Mouse (Mus musculus): ENCODE measurements around the gene Zfp329. TPM values are rescaled to one million over a fixed set of nuclear protein-coding genes. Genes with fewer than 3 reads are reported as not detected.
A peak's percentile ranks its signal among the peaks of the same experiment; 100 is the strongest.

Zfp329 gene
- total RNA-seq, 2 experiments from 2014 or later, result 3.7 to 5.6 TPM

DNA sequence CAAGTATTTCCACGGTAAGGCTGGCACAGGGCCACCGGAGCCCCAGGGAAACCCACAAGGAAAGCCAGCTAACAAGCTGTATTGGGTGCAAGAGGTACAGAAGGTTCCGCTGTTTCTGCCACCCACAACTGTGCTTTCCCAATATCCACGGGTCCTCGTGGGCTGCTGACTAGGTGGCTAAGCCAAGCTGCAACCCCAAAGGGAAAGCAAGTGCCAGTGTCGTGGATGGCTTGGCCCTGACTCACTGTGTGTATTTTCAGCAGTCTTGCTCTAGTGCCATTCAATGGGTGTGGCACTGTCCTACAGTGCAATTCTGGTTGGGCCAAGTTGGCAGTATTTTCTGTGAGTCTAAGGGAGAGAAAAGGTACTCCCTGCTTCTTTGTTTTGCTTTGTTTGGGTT lies 31.3 kb downstream of the Zfp329 start:
- intact Hi-C loops (cut with DNase I), result no loop called here
- no peak for DNase-seq
- H3K27ac ChIP-seq, result no peak overlapping the region
- no peak overlapping the region for H3K4me3 ChIP-seq
- TF ChIP-seq CTCF (IDR thresholded peaks at IDR 0.05), result no peak

DNA sequence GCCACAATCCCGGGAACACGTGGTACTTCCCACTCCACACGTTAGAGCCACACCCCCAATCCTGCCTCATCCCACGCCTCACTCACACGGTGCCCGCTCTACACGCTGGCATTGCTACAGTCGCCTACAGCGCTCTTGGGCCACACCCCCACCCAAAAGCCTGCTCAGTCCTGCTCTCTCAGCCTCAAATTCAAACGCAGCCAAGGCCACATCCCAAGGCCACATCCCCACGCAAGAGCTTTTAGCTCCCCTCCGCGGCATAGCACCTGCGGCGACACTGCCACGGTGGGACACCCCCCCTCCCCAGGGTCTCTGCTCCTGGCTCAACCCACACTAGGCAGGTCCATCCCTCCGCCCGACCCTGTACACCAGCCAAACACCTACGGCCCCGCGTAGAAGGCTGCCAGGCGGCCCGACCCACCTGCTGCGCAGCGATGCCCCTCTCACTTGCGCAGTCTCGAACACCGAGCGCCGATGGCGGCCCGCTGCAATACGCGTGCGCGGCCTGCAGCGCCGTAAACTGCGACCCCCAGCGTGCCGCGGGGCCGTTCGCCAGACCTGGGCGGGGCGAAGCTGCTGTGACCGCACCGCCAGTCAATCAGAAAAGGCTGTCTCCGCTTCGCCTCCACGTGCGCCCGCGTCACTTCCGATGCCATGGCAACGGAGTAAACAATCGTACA lies 38.4 kb downstream of the Zfp329 start:
- no peak for TF ChIP-seq CTCF (IDR thresholded peaks at IDR 0.05)
- Histone ChIP-seq H3K27ac (peak overlapping the region; percentile 35), H3K4me3 (peak overlapping the region; percentile 86)
- intact Hi-C loops (cut with DNase I), result no loop called here
- peak; percentile 78 for DNase-seq

DNA sequence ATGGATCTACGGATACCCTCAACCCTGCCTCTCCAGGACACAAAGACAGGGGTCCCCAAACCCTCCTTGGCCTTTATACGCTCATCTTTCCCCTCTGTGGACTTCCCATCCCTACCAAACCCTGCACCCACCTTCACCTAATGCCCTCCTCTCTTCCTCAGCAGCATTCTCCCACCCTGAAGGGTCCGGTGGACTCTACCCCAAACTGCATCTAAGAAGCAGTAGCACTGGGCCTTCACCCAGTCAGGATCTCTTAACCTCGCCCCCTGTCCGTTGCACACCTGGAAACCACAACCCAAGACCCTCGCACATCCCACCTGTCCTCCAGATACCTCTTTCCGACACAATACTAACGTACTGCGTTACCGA lies 38.9 kb downstream of the Zfp329 start:
- Histone ChIP-seq H3K27ac (no peak overlapping the region), H3K4me3 (peak overlapping the region; percentile 86)
- DNase-seq, result no peak
- intact Hi-C loops (cut with DNase I), result no loop called here
- no peak for TF ChIP-seq CTCF (IDR thresholded peaks at IDR 0.05)

GRCm38 (mm10) chr7:12779141-12779540 lies 39.5 kb downstream of the Zfp329 start:
- TF ChIP-seq CTCF (IDR thresholded peaks at IDR 0.05), result no peak
- intact Hi-C loops (cut with DNase I), result no loop called here
- Histone ChIP-seq H3K4me3 (no peak overlapping the region), H3K27ac (no peak overlapping the region)
- no peak for DNase-seq

DNA sequence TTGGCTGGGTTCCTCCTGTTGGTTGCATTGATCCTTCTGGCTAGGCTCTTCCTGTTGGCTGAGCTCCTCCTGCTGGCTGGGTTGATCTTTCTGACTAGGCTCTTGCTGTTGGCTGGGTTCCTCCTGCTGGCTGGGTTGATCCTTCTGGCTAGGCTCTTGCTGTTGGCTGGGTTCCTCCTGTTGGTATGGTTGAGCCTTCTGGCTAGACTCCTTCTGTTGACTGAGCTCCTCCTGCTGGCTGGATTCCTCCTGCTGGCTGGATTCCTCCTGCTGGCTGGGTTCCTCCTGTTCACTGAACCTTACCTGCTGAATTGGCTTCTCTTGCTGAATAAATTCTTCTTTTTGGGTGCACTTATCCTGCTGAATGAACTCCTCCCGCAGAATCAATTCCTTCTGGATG lies 44.1 kb downstream of the Zfp329 start:
- peak; percentile 80 for DNase-seq
- TF ChIP-seq CTCF (IDR thresholded peaks at IDR 0.05), result peak; percentile 30; the same call in 1 of the 2 replicates
- intact Hi-C loops (cut with DNase I), result no loop called here
- no peak overlapping the region for H3K4me3 ChIP-seq
- H3K27ac ChIP-seq, result no peak overlapping the region

GRCm38 (mm10) chr7:12774111-12774510 lies 44.5 kb downstream of the Zfp329 start:
- intact Hi-C loops (cut with DNase I), result no loop called here
- no peak overlapping the region for H3K4me3 ChIP-seq
- no peak for TF ChIP-seq CTCF (IDR thresholded peaks at IDR 0.05)
- no peak overlapping the region for H3K27ac ChIP-seq
- peak; percentile 30 for DNase-seq

Other genes starting within 250 kb of the Zfp329 start
- under 1 TPM; 0.03 TPM for gene Vmn2r53, start 210.1 kb downstream of the Zfp329 start, total RNA-seq (2021)
- not detected for gene Vmn2r54, start 178.5 kb downstream of the Zfp329 start, total RNA-seq (2021)
- gene Vmn2r55, start 133.9 kb downstream of the Zfp329 start, total RNA-seq (2021), result not detected
- gene Vmn2r56, start 83.9 kb downstream of the Zfp329 start, total RNA-seq (2021), result not detected
- gene Zscan18, start 15.2 kb downstream of the Zfp329 start, total RNA-seq (2021), result under 1 TPM; 0.53 to 0.61 TPM
- 10 to 100 TPM; 11.4 to 13.2 TPM for gene Zfp110, start 15.9 kb upstream of the Zfp329 start, total RNA-seq (2021)
- 1 to 10 TPM; 2.2 to 2.3 TPM for gene Zfp128, start 62.3 kb upstream of the Zfp329 start, total RNA-seq (2021)
- 1 to 10 TPM; 3.7 to 4.4 TPM for gene Zscan22, start 79.0 kb upstream of the Zfp329 start, total RNA-seq (2021)
- gene Rps5, start 103.4 kb upstream of the Zfp329 start, total RNA-seq (2021), result 100 to 1,000 TPM; 574 to 617 TPM
- under 1 TPM; 0.31 to 0.81 TPM for gene Rnf225, start 108.6 kb upstream of the Zfp329 start, total RNA-seq (2021)
- 1 to 10 TPM; 1.5 to 2.0 TPM for gene Zfp324, start 147.0 kb upstream of the Zfp329 start, total RNA-seq (2021)
- 1 to 10 TPM; 2.7 TPM for gene Zfp446, start 159.0 kb upstream of the Zfp329 start, total RNA-seq (2021)
- under 1 TPM in 1 of 2 experiments, not detected in 1; 0.42 TPM for gene Slc27a5, start 179.3 kb upstream of the Zfp329 start, total RNA-seq (2021)
- gene Trim28, start 180.3 kb upstream of the Zfp329 start, total RNA-seq (2021), result 10 to 100 TPM; 71.3 to 71.5 TPM
- 1 to 10 TPM; 3.3 to 4.4 TPM for gene Zbtb45, start 191.2 kb upstream of the Zfp329 start, total RNA-seq (2021)
- gene Chmp2a, start 215.9 kb upstream of the Zfp329 start, total RNA-seq (2021), result 100 to 1,000 TPM in 1 of 2 experiments, 10 to 100 TPM in 1; 76.2 to 106 TPM
- 100 to 1,000 TPM; 136 to 146 TPM for gene Ube2m, start 219.4 kb upstream of the Zfp329 start, total RNA-seq (2021)
- gene Mzf1, start 235.9 kb upstream of the Zfp329 start, total RNA-seq (2021), result under 1 TPM; 0.51 to 0.92 TPM

All from gastrocnemius, adult 2 months (tissue).